Mouse (Mus musculus): ENCODE measurements around the gene Gm11084. TPM values are rescaled to one million over a fixed set of nuclear protein-coding genes. Genes with fewer than 3 reads are reported as not detected.

The Gm11084 gene
- polyA plus RNA-seq, 1 experiment: not detected

DNA sequence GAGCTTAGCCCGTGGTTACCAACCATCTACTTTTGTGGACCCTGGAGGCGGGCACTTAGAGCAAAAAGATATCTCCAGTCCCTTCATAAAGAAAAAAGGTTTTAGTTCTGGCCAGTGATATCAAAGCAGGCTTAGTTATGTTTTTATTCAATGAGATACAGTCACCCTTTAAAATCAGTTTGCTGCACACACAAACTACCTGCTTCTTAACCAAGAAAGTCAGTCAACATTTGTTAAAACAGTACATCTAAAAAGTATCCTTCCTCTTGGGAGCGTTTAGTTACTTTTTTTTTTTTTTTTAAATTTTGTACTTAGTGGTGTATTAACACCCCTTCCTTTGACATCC is 5.5 kb downstream of the Gm11084 start:
- TF ChIP-seq FLI1 (IDR thresholded peaks at IDR 0.05; ENCODE audit: low read length) (no peak), GATA1 (IDR thresholded peaks at IDR 0.05; ENCODE audit: borderline replicate concordance, low read length) (no peak)
- no peaks in the 10 kb centered on the region for H3K27me3 ChIP-seq (replicated peaks)
- no peaks in the 10 kb centered on the region for H3K9me3 ChIP-seq
- H3K36me3 ChIP-seq (replicated peaks; ENCODE audit: low read length): peaks cover 5% of the 10 kb centered on the region
- H3K4me3 ChIP-seq (replicated peaks): peak overlapping the region; percentile 91
- H3K4me1 ChIP-seq: peaks cover 33% of the 10 kb centered on the region

DNA sequence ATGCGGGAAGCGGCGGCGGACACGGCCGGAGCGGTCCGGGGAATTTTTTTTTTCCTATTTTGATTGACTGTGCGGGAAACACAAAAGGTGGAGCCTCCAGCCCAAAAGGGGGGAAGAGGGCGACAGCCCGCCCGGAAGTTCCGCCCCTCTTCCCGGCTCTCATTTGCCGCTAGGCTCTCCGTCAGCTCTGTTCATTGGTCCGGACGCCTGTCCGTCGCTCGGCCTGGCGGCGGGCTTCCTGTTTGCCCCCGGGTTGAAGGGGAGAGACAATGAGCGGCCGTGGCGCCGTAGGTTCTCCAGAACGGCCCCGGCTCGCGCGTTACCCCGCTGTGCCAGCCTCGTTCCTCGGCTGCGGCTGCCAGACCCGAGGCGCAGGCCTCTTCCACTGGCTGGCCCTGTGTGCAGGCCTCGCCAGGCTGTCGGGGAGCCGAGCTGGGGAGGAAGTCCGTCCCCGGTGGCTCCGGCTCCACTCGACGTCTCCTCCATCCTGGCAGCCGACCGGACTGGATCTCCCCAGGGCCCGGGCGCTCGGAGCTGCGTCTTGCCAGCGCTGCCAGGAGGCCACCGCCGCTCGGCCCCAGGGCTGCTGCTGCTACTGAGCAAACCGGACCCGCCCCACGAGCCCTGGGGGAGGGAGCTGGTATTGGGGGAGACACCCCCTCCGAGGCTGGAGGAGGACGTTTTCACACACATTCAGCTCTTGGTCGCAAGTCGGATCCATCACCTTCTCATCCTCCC is 6.0 kb downstream of the Gm11084 start, which contains the start of gene Sp3:
Gene Sp3, minus strand, starts transcription at position 110 of the 738 bp plus-strand sequence.
- TF ChIP-seq FLI1 (IDR thresholded peaks at IDR 0.05; ENCODE audit: low read length): peak; percentile 53; the same call in 1 of the 2 replicates
- no peak for TF ChIP-seq GATA1 (IDR thresholded peaks at IDR 0.05; ENCODE audit: borderline replicate concordance, low read length)
- Histone ChIP-seq H3K4me3 (replicated peaks) (peak within 1 kb of the TSS; percentile 91), H3K4me1 (peaks cover 38% of the 10 kb centered on the region), H3K9me3 (no peaks in the 10 kb centered on the region), H3K27me3 (replicated peaks) (no peaks in the 10 kb centered on the region), H3K36me3 (replicated peaks; ENCODE audit: low read length) (peaks cover 10% of the 10 kb centered on the region)

DNA sequence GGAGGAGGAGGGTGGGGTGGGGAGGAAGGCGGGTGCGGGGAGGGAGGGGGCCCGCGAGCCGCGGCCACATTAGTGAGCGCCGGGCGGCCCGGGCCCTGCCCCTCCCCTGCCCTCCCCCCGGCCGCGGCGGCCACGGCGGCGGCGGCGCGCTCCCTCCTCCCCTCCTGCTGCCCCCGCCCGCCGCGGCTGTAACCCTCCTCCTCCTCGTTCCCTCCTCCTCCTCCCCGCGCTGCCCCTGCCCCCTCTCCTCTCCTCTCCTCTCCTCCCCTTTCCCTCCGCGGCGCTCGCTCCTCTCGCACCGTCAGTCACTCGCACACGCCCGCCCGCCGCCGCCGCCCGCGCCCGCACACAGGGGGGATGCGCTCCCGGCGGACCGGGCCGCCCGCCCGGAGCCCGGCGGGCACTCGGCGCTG is 6.9 kb downstream of the Gm11084 start:
- Histone ChIP-seq H3K9me3 (no peaks in the 10 kb centered on the region), H3K27me3 (replicated peaks) (no peaks in the 10 kb centered on the region), H3K4me3 (replicated peaks) (peak overlapping the region; percentile 91), H3K4me1 (peaks cover 37% of the 10 kb centered on the region), H3K36me3 (replicated peaks; ENCODE audit: low read length) (peaks cover 13% of the 10 kb centered on the region)
- TF ChIP-seq GATA1 (IDR thresholded peaks at IDR 0.05; ENCODE audit: borderline replicate concordance, low read length): no peak
- TF ChIP-seq FLI1 (IDR thresholded peaks at IDR 0.05; ENCODE audit: low read length): no peak

DNA sequence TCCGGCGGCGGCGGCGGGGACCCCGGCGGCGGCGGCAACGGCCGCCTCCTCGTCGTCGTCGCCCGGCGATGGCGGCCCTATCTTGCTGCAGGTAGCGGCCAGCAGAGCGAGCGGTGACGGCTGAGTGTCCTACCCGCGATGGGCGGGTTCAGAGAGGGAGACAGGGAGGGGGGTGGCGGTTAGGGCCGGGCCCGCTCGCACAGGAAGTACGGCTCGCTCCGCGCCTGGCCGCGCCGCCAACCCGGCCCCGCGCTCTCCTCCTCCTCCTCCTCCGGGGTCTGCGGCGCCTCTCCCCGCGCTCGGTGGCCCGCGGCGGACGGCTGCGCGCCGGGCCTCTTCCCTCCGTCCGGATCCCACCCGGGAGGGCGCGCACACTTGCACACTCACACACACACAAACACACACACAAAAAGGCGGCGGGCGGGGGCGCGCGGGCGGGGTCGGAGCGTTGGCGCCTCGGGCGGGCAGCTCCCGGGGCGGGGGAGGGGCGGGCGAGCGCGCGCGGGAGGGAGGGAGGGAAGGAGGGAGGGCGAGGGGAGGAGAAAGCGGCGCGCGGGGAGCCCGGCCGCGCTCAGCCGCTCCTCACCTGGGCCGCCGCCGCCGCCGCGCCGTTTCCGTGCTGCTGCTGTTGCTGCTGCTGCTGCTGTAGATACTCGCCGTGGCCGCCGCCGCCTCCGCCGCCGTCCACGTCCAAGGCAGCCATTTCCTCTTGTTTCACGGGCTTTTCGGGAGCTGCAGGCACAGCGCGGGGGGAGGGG is 7.4 kb downstream of the Gm11084 start:
- Histone ChIP-seq H3K9me3 (no peaks in the 10 kb centered on the region), H3K27me3 (replicated peaks) (no peaks in the 10 kb centered on the region), H3K4me1 (peaks cover 34% of the 10 kb centered on the region), H3K4me3 (replicated peaks) (peak overlapping the region; percentile 91), H3K36me3 (replicated peaks; ENCODE audit: low read length) (peaks cover 13% of the 10 kb centered on the region)
- TF ChIP-seq GATA1 (IDR thresholded peaks at IDR 0.05; ENCODE audit: borderline replicate concordance, low read length) (no peak), FLI1 (IDR thresholded peaks at IDR 0.05; ENCODE audit: low read length) (no peak)

DNA sequence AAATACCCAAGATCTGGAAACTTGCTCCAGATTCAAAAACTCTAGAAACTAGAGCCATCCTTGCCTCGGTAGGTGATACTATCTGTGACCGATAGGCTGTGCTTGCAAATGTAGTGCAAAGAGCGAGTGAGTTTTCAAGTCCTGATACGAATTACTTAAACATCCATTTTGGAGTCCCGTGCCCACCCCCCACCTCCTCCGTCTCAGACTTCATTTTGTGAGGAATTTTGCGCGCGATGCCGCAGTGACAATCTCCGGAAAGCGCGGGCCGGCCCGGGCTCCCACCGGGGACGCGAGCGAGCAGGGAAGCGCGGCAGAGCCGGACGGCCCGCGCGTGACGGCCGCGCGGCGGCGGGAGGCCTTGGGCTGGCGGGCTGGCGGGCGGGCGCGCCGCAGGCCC is 8.0 kb downstream of the Gm11084 start:
- TF ChIP-seq FLI1 (IDR thresholded peaks at IDR 0.05; ENCODE audit: low read length) (no peak), GATA1 (IDR thresholded peaks at IDR 0.05; ENCODE audit: borderline replicate concordance, low read length) (no peak)
- Histone ChIP-seq H3K36me3 (replicated peaks; ENCODE audit: low read length) (peaks cover 17% of the 10 kb centered on the region), H3K27me3 (replicated peaks) (no peaks in the 10 kb centered on the region), H3K4me1 (peaks cover 32% of the 10 kb centered on the region), H3K4me3 (replicated peaks) (peak overlapping the region; percentile 91), H3K9me3 (no peaks in the 10 kb centered on the region)

DNA sequence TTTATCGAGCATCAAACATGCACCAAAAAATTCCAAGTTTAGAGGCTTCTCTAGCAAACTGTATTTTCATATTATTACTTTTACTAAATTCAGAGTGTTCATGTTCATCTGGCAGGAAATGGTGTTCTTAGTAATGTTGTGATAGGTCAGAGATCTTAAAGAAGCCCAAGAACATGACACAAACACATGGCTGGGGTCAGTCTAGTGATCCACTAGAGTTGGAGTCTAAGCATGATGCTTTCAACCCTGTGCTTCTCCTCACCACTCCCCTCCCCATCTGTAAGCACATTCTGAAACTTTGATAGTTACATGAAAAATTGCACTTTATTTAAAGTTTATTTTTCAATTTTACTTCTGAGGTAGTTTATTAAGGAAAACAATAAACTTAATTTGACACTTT is 9.2 kb downstream of the Gm11084 start:
- H3K4me3 ChIP-seq (replicated peaks): peak overlapping the region; percentile 91
- peaks cover 30% of the 10 kb centered on the region for H3K4me1 ChIP-seq
- TF ChIP-seq FLI1 (IDR thresholded peaks at IDR 0.05; ENCODE audit: low read length) (no peak), GATA1 (IDR thresholded peaks at IDR 0.05; ENCODE audit: borderline replicate concordance, low read length) (no peak)
- H3K27me3 ChIP-seq (replicated peaks): no peaks in the 10 kb centered on the region
- H3K36me3 ChIP-seq (replicated peaks; ENCODE audit: low read length): peaks cover 24% of the 10 kb centered on the region
- H3K9me3 ChIP-seq: no peaks in the 10 kb centered on the region

DNA sequence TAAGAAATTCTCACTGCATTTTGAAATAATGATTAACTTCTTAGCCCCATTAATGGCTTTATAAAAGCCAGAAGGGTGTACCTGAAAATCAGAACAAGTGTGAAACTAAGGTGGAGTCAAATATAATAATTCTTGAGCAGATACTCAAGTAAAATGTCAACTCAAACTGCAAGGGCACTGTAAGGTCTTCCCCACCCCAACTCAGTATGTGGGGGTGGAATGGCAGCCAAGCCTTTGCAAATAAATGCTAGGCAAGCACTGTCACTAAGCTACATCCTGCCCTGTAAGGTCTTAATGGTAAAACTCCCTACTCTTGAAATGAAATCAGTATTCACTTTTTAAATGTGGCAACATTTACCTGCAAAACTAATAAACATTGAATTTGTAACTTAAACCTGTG is 10.5 kb downstream of the Gm11084 start:
- H3K9me3 ChIP-seq: no peaks in the 10 kb centered on the region
- H3K36me3 ChIP-seq (replicated peaks; ENCODE audit: low read length): peaks cover 36% of the 10 kb centered on the region
- H3K4me1 ChIP-seq: peaks cover 19% of the 10 kb centered on the region
- TF ChIP-seq FLI1 (IDR thresholded peaks at IDR 0.05; ENCODE audit: low read length): no peak
- no peak for TF ChIP-seq GATA1 (IDR thresholded peaks at IDR 0.05; ENCODE audit: borderline replicate concordance, low read length)
- no peaks in the 10 kb centered on the region for H3K27me3 ChIP-seq (replicated peaks)
- H3K4me3 ChIP-seq (replicated peaks): peak overlapping the region; percentile 78

DNA sequence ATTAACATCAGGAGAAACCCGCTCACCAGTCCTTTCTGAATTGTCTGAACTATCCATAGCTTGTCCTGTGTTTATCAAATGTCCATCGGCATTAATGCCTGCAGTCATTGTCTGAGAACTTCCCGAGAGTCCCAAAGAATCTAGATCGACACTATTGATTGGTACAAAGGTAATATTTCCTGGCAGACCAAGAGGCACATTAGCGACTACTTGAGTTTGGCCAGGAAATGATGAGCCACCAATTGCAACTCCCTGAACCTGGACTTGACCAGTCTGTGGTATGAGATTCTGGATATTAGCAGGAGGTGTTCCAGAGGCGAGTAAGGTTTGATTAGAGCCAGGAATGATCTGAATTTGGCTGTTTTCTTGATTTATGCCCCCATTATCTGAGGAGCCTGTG is 15.7 kb downstream of the Gm11084 start:
- Histone ChIP-seq H3K36me3 (replicated peaks; ENCODE audit: low read length) (peaks cover 66% of the 10 kb centered on the region), H3K9me3 (no peaks in the 10 kb centered on the region), H3K4me3 (replicated peaks) (no peak overlapping the region), H3K4me1 (peaks cover 12% of the 10 kb centered on the region), H3K27me3 (replicated peaks) (no peaks in the 10 kb centered on the region)
- TF ChIP-seq FLI1 (IDR thresholded peaks at IDR 0.05; ENCODE audit: low read length): no peak
- TF ChIP-seq GATA1 (IDR thresholded peaks at IDR 0.05; ENCODE audit: borderline replicate concordance, low read length): no peak

DNA sequence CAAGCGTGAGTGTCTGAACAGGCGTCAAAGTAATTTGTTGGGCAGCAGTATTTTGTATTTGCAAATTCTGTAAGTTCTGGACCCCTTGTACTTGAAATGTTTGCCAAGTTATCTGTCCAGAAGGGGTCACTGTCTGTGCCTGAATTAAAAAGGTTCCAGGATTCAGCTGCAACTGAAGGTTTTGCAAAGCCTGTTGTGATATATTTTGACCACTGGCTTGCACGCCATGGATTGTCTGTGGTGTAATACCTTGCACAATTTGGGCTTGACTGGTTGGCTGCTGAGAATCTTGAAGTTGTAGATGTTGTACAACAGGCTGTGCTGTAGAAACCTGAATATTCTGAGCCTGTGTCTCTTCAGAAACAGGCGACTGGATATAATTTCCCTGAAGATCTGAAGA is 16.2 kb downstream of the Gm11084 start:
- no peak overlapping the region for H3K4me3 ChIP-seq (replicated peaks)
- TF ChIP-seq FLI1 (IDR thresholded peaks at IDR 0.05; ENCODE audit: low read length) (no peak), GATA1 (IDR thresholded peaks at IDR 0.05; ENCODE audit: borderline replicate concordance, low read length) (no peak)
- no peaks in the 10 kb centered on the region for H3K9me3 ChIP-seq
- H3K4me1 ChIP-seq: peaks cover 12% of the 10 kb centered on the region
- H3K27me3 ChIP-seq (replicated peaks): no peaks in the 10 kb centered on the region
- H3K36me3 ChIP-seq (replicated peaks; ENCODE audit: low read length): peaks cover 61% of the 10 kb centered on the region

DNA sequence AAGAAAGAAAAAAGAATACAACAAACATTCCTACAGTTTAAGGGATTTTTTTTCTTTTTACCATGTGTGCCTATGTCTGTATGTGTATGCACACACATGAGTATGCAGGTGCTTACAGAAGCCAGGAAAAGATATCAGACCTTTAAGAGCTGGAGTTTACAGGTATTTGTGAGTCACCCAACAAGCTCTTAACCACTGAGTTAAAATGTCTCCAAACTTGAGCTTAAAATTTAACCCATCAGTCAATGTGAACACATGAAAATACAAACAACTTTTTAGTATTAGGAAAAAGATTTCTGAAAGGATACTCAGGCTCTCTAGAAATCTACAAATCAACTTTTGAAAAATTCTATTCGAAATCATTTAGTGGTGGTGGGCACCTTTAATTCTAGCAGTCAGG is 18.0 kb downstream of the Gm11084 start:
- TF ChIP-seq FLI1 (IDR thresholded peaks at IDR 0.05; ENCODE audit: low read length): no peak
- H3K4me3 ChIP-seq (replicated peaks): no peak overlapping the region
- peaks cover 65% of the 10 kb centered on the region for H3K36me3 ChIP-seq (replicated peaks; ENCODE audit: low read length)
- peaks cover 19% of the 10 kb centered on the region for H3K4me1 ChIP-seq
- no peaks in the 10 kb centered on the region for H3K9me3 ChIP-seq
- no peaks in the 10 kb centered on the region for H3K27me3 ChIP-seq (replicated peaks)
